Mouse (Mus musculus): ENCODE results near the gene Gnb3.

- TF ChIP-seq CTCF (IDR thresholded peaks at IDR 0.05; ENCODE audit: control insufficient read depth, insufficient read depth, low read length) (no peak), POLR2A (IDR thresholded peaks at IDR 0.05; ENCODE audit: borderline replicate concordance, control insufficient read depth, low read depth, low read length) (no peak)
Observed at GRCm38 (mm10) chr6:124807366-124807765, 32.7 kb downstream of the Gnb3 start.

All from bone marrow, adult 2 months (tissue).